Mouse (Mus musculus) spleen, embryonic (tissue): ENCODE measurements around the gene Sptssb.

Experiments
- CTCF ChIA-PET: fragments of 350-600 bp; sonication (Branson Sonifier 250); formaldehyde crosslinking; loops from one replicate; lab custom pipeline; 2022; lab: Charles Lee

The Sptssb gene

GRCm38 (mm10) chr3:69859858-69860588 is at the start of gene Sptssb:
Gene Sptssb (minus strand): TSS chr3:69859940.
- CTCF ChIA-PET, result no interaction called here

- CTCF ChIA-PET, result no interaction called here
Measured at GRCm38 (mm10) chr3:69908074-69908473, 48.3 kb upstream of the Sptssb start.

DNA sequence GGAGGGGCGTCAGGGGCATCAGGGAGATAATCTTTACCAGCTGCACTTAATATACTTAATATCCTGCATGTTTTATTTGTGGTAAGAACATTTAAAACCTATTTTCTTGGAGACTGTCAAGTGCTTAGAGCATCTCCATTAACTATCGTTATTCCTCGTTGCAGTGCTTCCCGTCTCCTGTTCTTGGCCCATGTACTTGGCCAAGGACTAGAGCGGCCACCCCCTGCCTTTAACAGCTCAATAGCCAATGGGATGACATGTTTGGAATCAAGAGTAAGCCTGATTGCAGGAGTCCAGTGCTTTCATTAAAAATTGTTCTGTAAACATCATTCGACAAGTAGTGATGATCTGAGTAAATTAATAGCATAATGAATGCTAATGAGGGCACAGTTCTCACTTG is 47.8 kb upstream of the Sptssb start:
- CTCF ChIA-PET, result no interaction called here

DNA sequence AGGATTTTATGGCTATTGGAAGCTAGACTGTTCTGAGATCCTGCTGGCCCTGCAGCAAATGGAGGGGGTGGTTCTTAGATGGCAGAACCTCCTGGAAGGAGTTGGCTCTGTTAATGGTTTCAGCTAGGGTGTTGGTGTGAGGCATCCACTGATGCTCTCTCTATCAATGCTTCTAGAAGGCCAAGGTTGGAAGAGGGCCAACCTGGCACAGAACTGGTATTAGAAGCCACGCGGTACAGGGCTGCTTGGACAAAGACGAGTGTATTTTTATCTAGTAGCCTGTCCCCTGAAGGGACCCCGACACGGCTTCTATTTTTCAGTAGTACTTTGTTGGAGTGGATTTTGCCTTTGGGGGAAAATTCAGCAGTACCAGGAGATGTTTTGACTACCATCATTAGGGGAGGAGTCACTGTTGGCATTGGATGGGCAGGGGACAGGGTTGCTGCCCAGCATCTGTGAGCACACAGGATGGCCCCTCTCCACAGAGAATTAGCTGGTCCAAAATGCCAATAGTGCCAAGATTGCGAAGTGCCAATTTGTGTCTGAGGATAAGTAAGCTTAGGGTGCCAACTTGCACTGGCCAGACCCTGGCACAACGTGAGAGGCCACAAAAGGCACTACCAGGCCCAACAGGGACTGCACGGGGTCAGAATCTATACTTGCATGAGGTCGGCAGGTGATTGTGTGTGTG is 43.2 kb upstream of the Sptssb start:
- CTCF ChIA-PET, result no interaction called here

- CTCF ChIA-PET, result no interaction called here
Measured at GRCm38 (mm10) chr3:69902382-69902781, 42.6 kb upstream of the Sptssb start.

GRCm38 (mm10) chr3:69901874-69902381 is 42.2 kb upstream of the Sptssb start:
- CTCF ChIA-PET, result no interaction called here

DNA sequence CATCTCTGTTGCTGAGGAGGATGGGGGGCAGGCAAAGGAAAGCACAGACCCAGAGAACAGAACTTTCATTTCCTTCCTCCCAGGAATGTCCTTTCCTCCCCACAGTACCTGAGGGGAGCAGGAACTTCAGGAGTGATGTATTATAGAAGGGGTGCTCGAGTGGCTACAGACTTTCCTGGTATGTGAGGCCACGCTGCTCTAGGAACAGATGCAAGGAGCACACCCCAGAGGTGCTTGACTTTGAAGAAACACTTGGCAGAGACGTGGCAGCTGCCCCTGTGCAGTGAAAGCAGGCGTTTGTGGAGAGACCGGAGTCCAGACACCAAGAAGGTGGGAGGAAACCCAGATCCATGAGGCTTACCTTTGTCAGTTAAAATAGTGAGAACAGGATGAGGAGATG is 40.6 kb upstream of the Sptssb start:
- CTCF ChIA-PET, result no interaction called here

DNA sequence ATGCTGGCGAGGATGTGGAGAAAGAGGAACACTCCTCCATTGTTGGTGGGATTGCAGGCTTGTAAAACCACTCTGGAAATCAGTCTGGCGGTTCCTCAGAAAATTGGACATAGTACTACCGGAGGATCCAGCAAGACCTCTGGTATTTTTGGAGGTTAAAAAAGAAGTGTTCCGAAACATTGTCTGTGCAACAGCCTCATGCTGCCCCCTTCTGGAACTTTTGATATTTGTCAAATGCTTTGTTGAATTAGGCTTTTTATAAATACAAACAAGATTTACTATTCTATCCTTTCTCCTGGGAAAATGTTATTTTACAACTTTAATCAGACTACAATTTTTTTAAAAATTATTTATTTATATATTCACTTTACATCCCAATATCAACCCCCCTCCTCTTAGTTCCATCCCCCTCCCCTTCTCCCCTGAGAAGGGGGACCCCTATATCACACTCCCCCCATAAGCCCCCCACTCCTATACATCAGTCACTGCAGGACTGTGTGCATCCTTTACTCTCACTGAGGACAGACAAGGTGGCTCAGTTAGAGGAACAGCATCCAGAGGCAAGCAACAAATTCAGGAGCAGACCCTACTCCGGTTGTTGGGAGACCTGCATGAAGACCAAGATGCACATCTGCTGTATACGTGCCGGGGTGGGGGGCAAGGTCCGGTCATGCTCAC is 38.3 kb upstream of the Sptssb start:
- CTCF ChIA-PET, result no interaction called here

- CTCF ChIA-PET, result no interaction called here
Measured at GRCm38 (mm10) chr3:69895516-69895915, 35.8 kb upstream of the Sptssb start.

DNA sequence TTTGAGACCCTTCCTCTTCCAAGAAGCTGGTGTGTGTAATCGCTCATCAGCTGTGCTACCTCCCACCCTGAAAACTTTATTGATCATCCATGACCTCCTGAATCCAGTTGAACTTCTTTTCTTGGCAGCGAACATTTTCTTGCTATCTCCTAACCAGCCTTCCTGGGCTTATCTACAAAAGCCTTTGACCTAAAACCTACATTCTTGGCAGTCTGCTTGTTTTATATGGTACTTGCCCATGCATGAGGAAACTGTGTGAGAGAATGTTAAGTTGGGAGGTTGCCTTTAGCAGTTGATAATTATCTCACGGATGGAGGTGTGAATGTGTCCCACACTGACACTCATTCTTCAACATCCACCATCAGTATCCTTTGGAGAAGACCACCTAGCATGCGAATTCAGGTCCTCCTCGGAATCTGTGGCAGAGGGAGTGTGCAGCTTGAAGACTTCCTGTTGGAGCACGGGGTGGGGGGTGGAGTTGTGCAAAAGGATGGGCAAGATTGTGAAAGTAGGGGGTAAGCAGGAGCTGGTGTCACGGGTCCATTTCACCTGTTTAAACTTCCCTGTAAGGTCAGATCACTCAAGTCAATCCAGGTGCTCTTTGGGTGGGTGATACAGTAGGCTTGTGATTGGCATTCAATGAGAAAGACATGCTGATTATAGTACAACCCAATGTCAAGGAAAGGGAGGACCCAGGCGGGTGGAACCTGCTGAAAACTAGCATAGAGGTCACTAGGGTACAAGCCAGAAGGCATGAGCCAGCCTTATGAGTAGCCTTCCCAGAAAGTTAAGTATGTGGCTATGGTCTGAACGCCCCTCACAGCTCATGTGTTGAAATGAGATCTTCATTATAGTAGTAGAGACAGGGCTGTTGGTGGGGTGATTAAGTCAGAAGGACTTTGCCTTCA is 32.7 kb upstream of the Sptssb start:
- CTCF ChIA-PET, result no interaction called here

DNA sequence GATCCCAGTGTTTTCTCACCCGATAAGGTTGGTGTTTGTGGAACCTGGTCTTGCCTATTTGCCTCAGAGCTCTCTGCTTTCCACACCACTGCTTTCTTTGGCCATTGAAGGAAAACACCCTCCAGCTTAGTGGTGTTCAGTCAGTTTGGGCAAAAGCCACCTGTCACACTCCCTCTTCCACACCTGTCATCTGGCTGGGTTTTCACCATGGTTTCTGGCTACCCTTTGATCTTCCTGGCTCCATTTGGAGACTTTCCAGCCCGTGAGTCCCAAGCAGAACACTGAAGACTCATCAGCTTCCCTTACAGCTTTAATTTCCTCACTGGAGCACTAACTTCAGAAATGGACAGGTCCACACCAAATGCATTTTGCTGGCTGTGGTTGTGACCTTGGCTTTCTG is 26.1 kb upstream of the Sptssb start:
- CTCF ChIA-PET, result no interaction called here

DNA sequence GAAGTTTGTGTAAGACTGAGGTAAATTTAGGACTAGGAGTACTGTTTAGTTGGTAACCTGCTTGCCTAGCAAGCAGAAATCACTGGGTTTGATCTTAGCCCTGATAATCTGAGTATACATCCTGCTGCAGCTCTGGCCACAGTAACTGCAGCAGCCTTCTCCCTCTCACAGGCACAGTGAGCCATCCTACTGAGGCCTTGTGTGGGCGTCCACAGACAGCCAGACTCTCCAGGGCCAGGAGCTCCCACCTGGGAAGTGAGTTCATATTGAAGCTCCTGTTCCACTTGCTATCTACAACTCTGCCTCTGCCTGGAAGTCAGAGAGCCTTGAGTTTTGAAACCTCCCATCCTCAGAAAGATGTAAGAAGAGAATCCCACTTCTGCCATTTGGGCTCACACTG is 24.0 kb upstream of the Sptssb start:
- CTCF ChIA-PET, result interaction anchor here (0.7 kb wide), 1 partner anchor 133 kb away, joined by 5 read pairs; no protein-coding TSS in a partner anchor

DNA sequence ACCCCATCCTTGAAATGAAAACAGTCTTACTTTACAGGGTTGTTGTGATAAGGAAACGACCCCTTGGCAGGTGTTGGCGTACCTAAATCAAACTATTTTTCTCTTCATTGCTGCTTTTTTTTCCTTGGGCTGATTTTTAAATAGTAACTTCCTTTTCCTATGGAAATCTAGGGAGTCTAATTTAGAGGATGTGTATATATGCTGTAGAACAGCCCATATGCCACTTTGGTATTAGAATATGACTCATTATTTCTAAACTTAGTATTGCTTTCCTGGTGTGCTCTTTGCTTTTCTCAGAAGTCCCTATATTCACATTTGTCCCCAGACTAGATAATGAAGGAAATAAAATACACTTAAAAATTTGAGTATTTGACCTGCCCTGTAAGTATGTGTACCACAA is 17.8 kb upstream of the Sptssb start:
- CTCF ChIA-PET, result no interaction called here

GRCm38 (mm10) chr3:69874721-69875120 is 15.0 kb upstream of the Sptssb start:
- CTCF ChIA-PET, result no interaction called here

GRCm38 (mm10) chr3:69872661-69873327 is 13.1 kb upstream of the Sptssb start:
- CTCF ChIA-PET, result no interaction called here

GRCm38 (mm10) chr3:69871174-69871573 is 11.4 kb upstream of the Sptssb start:
- CTCF ChIA-PET, result no interaction called here

DNA sequence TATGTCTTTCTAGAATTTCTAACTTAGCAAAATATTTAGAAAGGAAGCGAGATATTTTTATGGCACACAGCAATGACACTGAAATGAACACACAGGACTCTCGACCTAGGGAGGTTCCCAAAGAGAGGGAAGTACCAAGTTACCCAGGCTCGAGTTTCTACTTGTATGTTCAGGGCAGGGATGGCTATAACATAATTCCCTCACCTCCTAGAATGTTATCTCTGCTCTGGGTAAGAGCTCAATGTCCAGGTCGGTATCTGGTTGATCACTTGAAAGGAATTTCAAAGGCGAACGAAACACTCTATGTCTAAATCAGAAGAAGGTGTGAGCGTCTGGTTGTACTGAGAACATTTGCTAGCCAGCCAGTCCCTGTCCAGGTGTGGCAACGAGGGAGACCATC is 10.0 kb upstream of the Sptssb start:
- CTCF ChIA-PET, result no interaction called here

GRCm38 (mm10) chr3:69861789-69862395 is 2.2 kb upstream of the Sptssb start:
- CTCF ChIA-PET, result no interaction called here

- CTCF ChIA-PET, result no interaction called here
Measured at GRCm38 (mm10) chr3:69860589-69861521, 1.1 kb upstream of the Sptssb start.
